Mouse (Mus musculus): Measurements from ENCODE around the gene Ppm1l.

Ppm1l gene

DNA sequence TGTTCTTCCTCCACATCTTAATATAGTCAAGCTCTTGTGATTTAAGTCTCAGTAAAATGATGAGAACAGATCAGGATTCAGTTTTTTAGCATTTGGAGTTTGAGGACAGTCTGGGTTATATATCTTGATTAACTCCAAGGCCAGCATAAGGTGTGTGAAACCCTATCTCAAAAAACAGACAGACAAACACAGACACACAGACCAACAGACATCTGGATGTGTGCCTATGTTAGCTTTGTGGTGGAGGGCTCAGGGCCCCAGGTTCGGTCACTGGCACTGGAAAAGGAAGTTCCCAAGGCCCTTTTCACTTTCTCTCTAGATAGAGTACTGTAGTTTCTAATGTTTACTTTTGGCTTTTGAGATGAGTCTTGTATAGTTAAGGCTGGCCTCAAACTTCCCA is 23.8 kb downstream of the Ppm1l start:
- DNase-seq (ENCODE audit: low read depth): no peak

DNA sequence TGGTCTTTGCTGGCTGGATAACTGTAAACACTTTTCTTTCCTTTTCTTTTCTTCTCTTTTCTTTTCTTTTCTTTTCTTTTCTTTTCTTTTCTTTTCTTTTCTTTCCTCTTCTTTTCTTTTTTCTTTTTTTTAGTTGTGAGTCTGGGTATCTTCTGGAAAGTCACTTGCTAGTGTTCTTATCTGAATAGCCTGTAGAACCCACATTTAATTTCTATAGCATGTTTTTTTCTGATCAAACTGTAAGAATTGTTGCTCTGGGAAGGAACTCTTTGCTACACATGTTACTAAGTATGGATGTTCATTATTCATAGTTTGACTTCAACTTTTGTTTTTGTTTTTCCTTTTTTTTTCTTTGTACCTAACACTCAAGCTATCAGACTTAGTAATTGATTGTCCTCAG is 24.3 kb downstream of the Ppm1l start:
- DNase-seq (ENCODE audit: low read depth): no peak

DNA sequence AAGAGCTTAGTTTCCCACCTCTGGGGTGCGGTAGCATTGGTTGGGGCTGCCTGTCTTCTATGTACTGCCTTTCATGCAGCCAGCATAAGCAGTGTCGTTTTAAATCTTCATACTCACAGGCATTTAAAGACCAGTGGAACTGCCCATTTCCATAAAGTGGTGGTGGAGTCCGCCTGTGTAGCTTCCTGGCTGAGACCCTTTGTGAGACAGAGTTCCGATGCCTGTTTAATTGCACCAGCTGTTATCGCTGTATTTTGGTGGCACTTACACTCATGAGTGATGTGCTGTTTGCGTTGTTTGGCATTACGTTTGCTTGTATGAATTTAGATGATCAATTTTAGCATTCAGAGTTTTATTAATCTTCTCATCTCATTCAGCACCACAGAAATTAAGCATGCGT is 24.9 kb downstream of the Ppm1l start:
- no peak for DNase-seq (ENCODE audit: low read depth)

DNA sequence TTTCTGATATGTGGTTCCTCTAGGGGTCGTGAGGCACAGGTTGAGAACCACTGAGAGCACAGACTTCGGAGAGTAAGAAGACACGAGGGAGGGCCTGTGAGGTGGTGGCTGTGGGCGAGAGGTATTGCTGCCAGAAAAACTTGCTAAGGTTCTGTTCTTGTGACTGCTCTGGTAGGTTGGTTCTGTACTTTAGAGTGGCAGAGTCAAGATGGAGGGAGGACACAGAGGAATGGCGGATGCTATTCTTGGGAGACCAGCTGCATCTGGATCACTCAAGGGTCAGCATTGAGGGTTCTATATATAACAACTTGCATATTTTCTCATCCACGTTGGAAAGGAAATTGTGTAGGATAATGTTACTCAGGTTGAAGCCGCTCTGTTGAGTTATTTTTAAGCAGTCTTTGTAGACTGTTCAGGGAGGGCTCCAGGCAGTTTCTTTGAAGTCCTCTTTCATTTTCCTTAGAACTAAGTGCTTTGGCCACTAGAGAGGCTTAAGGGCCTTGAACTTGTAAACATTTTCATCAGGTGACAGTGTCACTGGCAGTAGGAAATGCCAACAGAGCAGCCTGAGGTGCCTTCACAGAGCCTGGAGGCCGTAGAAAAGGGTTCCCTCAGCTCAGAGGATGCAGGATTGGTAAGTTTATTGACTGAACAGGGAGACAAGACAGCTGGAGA is 25.7 kb downstream of the Ppm1l start:
- no peak for DNase-seq (ENCODE audit: low read depth)

DNA sequence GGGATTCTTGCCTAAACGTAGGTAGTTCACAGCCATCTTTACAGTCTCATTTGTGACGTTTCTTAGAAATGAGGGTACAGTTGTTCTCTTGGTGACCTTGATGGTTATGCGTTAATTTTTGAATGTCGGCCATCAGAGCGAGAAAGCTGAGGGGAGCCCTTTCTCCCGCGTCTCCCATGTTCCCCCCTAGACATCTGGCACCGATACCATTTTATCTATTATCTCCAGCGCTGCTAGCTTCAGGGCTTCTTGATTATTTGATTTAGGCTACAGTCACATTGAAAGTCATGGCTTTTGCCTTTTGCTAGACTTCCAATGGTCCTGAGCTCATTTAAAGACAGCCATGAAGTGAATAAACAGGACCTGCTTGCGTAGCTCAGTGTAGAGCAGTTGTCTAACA is 26.5 kb downstream of the Ppm1l start:
- no peak for DNase-seq (ENCODE audit: low read depth)

DNA sequence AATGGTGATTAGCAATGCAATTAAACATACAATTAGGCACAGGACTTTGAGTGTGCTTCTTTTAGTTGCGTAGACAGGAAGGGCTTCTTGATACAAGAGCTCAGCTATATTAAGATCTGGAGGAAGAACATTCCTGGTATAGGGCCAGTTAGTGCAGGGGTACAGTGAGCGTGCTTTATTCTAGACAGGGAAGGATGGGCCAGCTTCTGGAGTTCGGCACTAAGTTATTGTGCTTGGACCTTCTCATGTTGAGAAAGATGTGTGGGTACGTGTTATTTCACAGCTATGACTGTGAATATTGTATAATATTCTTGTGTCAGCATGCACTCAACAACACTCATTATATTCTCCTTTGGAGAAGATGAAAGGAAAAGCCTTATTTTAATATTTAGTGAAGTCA is 29.9 kb downstream of the Ppm1l start:
- DNase-seq (ENCODE audit: low read depth): no peak

DNA sequence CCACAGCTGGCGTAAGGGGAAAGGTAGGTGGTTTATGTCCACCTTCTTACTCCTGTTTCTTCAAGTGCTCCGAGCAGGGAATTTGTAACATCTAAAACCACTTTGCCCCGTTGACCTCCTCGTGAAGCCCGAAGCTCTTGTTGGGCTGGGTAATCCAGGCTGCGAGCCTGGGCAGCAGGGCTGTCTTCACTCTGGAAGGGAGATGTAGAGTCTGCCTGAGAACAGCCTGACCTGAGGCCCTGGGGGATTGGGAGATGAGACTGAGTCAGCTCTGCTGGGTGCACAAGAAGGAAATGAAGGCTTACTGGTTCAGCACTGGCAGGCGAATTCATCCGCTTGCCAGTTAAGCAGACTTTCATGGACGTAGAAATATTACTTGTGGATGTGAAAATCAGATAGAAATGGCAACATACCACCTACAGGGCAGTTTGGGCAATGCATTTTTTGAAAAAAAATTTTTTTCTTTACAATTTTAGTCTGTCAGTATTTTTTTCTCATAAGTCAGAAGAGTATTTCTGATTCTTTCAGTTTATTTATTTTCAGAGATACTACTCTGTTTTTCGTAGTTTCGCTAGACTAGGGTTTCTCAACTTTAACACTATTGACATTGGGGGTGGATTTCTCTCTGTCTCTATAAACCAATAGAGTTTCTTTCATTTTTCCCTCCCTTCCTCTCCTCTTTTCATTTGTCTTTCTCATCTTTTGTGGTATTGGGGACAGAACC is 31.7 kb downstream of the Ppm1l start:
- DNase-seq (ENCODE audit: low read depth): peak; percentile 15

DNA sequence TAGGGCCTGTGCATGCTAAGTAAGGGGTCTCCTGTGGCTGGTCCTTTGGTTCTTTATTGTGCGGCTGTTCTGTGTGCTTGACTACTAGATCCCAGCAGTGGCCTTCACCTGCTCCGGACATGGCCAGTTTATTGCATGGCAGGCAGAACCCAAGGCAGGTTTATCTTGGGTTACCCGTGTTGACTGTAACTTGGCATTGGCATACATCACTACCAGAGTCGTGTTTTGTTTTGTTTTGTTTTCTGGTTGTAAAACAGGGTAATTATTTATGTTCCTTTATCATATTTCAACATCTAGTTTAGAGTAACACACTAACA is 32.2 kb downstream of the Ppm1l start:
- no peak for DNase-seq (ENCODE audit: low read depth)

DNA sequence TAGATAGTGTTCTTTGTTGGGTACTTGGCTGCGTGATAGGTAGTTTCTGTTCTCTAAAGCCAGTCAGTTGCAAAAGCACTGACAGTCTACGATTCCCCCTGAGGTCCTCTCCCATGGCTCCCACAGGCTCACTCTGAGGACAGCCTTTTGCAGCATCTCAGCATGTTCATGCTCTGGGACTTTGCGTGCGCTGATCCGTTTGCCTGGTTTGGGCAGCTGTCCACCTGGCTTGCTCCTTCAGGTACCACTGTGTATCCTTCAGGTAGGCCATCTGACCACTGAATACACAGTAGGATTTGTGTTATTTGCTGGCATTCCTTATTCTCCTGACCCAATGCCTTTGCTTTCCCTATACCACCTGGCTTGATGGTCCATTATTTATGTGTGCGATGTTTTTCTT is 33.3 kb downstream of the Ppm1l start:
- DNase-seq (ENCODE audit: low read depth): no peak

DNA sequence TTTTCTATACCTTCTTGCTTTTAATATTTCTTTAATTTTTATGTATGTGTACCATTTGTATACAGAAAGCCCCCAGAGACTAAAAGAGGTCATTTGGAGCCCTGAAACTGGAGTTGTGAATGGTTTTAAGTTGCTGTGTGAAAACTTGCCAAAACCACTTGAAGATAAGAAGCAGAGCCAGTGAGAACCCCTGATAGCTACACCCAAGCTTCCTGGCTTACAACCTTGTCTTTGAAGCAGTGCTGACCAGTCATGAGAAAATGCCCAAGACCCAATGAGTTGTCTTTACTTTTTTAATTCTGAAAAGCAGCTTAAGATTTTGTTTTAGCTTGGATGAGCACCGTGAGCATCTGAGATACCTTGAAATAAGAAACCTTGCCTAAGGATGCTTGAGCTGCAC is 35.5 kb downstream of the Ppm1l start:
- no peak for DNase-seq (ENCODE audit: low read depth)

DNA sequence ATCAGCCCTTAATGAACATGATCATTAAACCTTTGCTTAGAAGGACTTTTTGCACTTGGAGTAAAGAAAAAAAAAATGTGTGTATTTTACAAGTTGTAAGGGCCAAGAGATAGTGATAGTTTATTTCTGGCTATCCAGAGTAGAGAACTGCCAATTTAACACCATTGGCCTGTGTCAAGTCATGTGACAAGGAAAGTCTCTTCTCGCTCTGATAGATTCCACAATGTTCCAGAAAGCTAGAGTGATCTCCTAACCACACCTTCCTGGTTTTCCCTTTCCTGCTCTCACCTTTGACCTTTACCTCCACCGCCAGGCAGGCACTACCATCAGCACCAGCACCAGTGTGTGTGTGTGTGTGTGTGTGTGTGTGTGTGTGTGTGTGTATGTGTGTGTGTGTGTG is 38.0 kb downstream of the Ppm1l start:
- DNase-seq (ENCODE audit: low read depth): no peak

DNA sequence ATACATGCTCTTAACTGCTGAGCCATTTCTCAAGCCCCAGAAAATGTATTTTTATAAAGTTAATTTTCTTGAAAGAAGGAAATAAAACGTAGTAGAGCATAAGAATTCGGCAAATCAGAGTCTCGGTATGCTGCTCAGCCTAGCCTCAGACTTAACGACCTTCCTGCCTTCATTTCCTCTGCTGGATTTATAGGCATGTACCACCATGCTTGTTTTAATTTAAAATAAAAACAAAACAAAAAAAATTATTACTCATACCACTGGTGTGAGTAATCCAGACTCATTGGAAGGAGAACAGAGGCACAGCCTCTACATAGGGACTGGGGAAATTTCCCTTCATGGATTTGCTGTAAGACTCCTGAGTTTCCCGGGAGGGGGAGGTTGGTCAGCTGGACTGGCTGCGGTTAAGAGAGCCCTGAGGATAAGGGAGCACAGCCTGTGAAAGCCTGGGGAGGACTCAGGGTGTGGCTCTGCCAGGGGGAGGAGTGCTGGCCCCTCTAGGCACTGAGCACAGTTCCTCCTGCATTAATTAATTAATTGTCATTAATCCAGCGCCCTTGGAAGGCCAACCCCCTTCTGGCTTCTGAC is 39.5 kb downstream of the Ppm1l start:
- DNase-seq (ENCODE audit: low read depth): no peak

DNA sequence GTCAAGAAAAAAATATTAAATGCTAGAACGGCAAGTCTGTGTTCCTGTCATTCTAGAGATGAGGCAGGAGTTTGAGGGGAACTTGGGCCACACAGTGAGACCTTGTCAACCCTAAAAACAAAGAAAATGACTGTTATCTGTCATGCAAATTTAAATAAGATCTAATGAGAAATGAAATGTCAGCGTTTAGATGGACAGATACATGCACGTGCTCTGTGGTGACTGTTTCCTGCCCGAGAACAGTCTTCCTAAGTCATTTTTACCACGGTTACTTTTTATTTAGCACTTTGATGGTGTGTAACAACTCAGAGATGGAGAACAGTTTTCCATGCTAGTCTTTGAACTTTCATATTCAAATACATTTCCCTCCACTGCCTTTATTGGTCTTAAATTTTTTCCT is 40.1 kb downstream of the Ppm1l start:
- DNase-seq (ENCODE audit: low read depth): peak; percentile 29

DNA sequence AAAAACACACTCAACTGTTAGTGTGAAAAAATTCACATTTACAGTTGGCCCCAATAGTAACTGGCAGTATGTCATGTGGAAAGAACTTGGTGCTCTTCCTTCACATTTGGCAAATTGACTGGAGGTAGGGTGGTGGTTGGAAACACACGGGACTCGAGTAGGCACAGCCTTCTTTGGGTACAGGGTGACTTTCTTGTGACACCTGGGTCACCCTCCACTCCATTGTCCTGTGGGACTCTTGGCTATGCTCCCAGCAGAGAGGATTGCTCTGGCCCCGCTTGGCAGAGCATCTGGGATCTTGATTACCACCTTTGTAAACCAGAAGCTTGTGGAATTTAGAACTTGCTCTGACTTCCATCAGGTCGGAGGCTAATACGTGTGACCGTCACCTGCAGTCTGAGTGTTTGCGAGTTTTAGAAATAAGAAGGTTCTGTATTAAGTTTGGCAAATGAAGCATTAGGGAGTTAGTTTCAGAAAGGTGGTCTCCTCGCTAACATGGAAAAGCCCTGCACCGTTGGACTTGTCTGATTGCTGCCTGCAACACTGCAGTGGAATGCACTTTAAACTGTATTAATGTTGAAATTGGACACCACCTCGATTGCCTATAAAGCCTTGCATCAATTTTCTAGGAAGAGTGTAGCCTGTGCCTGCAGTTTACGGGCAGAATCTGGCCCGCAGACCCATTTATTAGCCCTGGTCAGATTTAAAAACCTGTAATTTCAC is 41.4 kb downstream of the Ppm1l start:
- no peak for DNase-seq (ENCODE audit: low read depth)

DNA sequence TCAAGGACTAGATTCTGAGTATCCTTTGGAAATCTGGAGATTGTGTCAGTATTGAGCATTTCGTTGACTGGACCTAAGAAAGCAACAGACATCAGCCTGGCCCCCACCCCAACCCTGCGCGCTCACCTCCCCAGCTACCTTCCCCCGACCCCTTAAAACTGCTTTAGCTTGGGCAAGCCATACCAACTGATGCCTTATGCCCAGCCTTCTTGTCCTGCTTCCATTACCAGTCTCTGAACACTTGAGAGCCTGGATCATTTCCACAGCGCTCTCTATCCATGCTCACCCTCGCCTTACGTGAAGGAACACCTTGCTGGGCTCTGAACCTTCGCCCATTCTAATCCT is 41.9 kb downstream of the Ppm1l start:
- DNase-seq (ENCODE audit: low read depth): no peak

DNA sequence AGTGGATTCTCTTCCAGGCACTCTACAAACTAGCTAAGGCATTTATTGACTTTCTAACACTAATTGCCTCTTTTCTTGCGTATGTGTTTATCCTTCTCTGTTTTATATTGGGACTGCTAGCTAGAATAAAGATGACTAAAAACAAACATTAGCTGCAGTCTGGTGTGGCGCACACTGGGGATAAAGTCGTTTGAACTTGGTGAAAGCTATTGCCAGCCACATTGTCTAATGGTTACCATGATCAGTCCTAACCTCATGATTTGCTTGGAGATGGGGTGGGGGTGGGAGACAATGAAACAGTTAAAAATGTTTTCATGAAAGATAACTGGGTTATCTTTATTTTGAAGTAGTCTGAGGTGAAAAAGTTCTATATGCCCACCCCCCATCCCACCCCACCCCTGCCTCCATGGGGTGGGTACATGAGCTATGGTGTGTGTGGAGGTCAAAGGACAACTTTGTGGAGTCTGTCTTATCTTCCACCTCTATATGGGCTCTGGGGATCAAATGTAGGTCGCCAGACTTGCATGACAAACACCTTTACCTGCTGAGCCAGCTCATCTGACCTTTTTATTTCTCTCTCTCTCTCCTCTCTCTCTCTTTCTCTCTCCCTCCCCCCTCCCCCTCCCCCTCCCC is 43.7 kb downstream of the Ppm1l start:
- DNase-seq (ENCODE audit: low read depth): no peak

DNA sequence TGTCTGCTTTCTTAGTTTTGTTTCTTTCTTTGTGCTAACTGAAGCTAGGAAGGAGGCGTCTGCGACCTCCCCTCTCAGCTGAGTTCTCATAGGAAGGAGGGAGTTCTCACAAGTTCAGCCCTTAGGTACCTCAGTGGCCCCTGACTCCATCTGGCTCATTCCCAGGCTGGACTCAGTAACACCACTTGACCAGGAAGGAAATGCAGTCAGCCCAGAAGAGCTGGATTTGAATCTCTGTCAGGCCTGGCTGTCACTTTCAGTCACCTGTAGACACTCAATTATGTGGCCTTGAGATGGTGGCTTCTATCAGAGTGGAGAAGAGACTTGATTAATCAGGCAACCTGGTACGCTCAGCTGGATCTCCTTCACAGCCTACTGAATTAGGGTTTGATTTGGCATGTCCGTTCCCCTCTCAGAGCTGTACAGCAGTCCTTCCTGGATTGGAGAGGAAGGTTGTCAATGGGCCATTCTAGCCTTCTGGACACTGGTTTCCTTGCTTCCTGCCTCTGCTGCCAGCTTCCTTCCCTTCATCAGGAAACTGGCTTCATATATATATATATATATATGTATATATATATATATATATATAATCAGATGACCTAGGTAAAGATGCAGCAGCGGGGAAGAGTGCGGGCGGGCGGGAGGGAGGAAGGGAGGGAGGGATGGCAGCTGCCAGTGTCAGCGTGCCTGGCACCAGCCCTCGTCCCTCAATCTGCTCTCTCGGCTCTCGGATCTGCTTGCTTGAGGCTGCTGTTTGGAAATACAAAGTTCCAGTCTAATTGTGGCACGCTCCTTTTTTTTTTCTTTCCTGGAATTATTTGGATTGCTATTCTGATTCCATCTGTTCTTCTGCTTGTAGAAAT is 45.1 kb downstream of the Ppm1l start:
- no peak for DNase-seq (ENCODE audit: low read depth)

DNA sequence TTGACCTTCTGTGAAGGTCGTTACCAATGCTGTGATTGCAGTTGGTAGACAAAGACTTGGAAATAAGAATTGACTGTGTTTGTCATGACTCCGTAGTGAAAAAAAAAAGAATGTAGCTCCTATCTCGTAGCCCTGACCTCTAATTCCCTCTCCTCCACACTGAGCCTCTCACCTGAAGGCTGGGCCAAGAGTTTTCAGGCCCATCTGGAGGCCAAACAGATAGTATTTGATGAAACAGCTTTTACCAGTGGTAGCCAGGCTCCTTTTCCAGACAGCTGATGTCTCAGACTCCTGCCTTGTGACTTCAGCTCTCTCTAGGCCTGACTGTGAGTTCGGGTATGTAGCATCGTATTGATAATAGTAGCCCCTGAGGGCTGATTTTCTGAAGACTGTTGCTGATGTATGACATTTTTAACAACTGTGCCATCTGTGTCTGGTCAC is 45.7 kb downstream of the Ppm1l start:
- DNase-seq (ENCODE audit: low read depth): no peak

DNA sequence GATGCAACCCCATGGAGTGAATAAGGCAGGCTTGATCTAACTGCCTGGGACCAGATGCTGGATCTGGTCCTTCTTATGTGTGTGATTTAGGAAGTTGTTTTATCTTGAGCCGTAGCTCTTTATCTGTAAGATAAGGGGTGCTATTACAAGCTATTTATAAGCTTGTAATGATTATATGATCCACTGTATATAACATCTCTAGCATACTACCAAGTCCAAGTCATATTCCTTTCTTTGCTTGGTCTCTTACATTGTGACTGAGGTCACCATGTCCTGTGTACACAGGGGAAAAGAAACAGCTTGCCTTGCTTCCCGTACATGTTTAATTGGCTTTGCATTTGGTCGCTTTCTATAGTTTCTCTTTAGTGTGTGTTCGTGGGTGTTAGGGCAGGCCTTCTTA is 46.2 kb downstream of the Ppm1l start:
- no peak for DNase-seq (ENCODE audit: low read depth)

DNA sequence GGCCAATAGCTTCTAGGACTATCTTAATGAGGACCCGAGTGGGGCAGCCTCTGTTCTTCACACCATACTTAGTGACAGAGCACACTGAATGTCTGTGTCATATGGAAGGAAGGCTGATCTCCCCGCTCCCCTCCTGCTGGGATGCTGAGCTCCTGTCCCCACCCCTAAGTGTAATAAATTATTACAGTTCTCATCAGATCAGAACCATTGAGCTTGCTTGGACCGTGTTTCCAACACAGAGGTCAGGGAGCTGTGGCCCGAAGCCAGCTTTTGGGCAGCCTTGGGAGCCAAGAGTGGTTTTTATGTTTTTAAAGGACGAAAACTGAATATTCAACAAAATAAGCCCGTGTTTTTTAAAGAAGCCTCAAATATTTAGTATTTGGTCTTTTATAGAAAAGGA is 47.5 kb downstream of the Ppm1l start:
- no peak for DNase-seq (ENCODE audit: low read depth)

DNA sequence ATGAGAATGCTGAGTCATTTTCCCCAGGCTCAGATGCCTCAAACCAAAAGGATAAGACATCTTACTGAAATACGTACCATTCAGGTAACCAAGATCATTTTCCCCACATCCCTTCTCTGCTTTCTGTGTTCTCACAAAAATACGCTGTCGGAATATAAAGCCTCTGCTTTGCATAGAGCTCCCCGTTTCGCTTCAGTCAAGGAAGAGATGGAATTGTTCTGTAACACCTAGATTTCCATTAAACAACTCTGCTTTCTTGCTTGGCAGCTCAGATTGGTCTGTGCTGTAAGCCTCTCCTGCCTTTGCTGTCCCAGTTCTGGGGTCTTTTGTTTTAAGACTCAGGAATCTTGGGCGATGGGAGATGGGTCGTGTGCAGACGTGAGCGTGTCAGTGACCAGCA is 51.3 kb downstream of the Ppm1l start:
- no peak for DNase-seq (ENCODE audit: low read depth)

DNA sequence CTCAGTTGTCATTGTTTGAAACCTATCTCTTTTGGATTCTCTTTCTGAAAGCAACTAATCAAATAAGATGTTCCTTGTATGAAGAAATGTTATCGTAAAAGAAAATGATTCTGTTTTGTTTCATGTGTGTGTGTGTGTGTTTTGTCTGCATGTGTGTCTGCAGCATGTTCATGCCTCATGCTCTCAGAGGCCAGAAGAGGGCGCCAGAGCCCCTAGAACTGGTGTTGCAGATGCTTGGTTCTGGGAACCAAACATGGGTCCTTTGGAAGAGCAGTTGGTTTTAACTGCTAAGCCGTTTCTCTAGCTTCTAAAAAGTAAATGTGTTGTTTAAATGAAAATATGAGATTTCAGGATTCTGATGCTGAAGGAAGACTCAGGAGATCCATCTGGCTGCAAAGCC is 56.1 kb downstream of the Ppm1l start:
- DNase-seq (ENCODE audit: low read depth): peak; percentile 36
